Mouse (Mus musculus) layer of hippocampus, adult 2 months (tissue): Measurements from ENCODE around the gene Dusp12. TPM values are rescaled to one million over a fixed set of nuclear protein-coding genes. Genes with fewer than 3 reads are reported as not detected.

ENCODE experiments used
- DNase-seq, 2 experiments: peaks; one replicate each; pipeline ENCODE4 v3.0.0; 2022; ENCODE audit warnings: low spot score in 2 of 2
- H3K27ac ChIP-seq: fragments of 200-600 bp; 2 replicates; pipeline ENCODE4 v1.8.1; 2022
- H3K4me3 ChIP-seq: fragments of 200-600 bp; 2 replicates; pipeline ENCODE4 v1.8.1; 2022; ENCODE audit warnings: mild to moderate bottlenecking
- CTCF ChIP-seq: fragments of 200-600 bp; conservative IDR thresholded peaks from 2 replicates; pipeline ENCODE4 v1.8.1; 2022; ENCODE audit warnings: antibody characterized with exemption, mild to moderate bottlenecking, moderate library complexity
- total RNA-seq, 2 experiments: library from RNA; stranded (reverse); gene quantifications; 2 replicates each; pipeline ENCODE4 v1.2.3; 2021

The Dusp12 gene
- total RNA-seq, 2 experiments from 2014 or later: 15.2 to 19.0 TPM

GRCm38 (mm10) chr1:170911907-170912660 is 26.7 kb upstream of the Dusp12 start:
- no peak for DNase-seq
- TF ChIP-seq CTCF: no peak
- Histone ChIP-seq H3K4me3 (no peak overlapping the region), H3K27ac (no peak overlapping the region)

GRCm38 (mm10) chr1:170908341-170908740 is 23.0 kb upstream of the Dusp12 start:
- Histone ChIP-seq H3K27ac (no peak overlapping the region), H3K4me3 (peak overlapping the region; percentile 59)
- no peak for TF ChIP-seq CTCF
- DNase-seq: no peak

GRCm38 (mm10) chr1:170907456-170908191 is 22.3 kb upstream of the Dusp12 start:
- Histone ChIP-seq H3K27ac (no peak overlapping the region), H3K4me3 (peak overlapping the region; percentile 59)
- peak in 1 of 2 experiments; percentile 18 for DNase-seq
- 0 out of 2 replicates have a peak, but pooled peaks have one; percentile 24 for TF ChIP-seq CTCF

- DNase-seq: no peak
- no peak for TF ChIP-seq CTCF
- Histone ChIP-seq H3K4me3 (peak overlapping the region; percentile 59), H3K27ac (no peak overlapping the region)
Measured at GRCm38 (mm10) chr1:170907111-170907455, 21.7 kb upstream of the Dusp12 start.

GRCm38 (mm10) chr1:170903485-170903884 is 18.1 kb upstream of the Dusp12 start:
- no peak for DNase-seq
- no peak for TF ChIP-seq CTCF
- Histone ChIP-seq H3K4me3 (no peak overlapping the region), H3K27ac (no peak overlapping the region)

GRCm38 (mm10) chr1:170901536-170902238 is 16.3 kb upstream of the Dusp12 start:
- TF ChIP-seq CTCF: peak; percentile 87
- Histone ChIP-seq H3K4me3 (no peak overlapping the region), H3K27ac (no peak overlapping the region)
- DNase-seq: peak; percentile 79 to 91

- peak; percentile 55 to 65 for DNase-seq
- no peak overlapping the region for H3K27ac ChIP-seq
- TF ChIP-seq CTCF: peak; percentile 80
- H3K4me3 ChIP-seq: no peak overlapping the region; the same call in 1 of the 2 replicates
Measured at GRCm38 (mm10) chr1:170900799-170901467, 15.6 kb upstream of the Dusp12 start.

GRCm38 (mm10) chr1:170898413-170899075 is 13.2 kb upstream of the Dusp12 start:
- Histone ChIP-seq H3K27ac (no peak overlapping the region; the same call in 1 of the 2 replicates), H3K4me3 (no peak overlapping the region)
- no peak for TF ChIP-seq CTCF
- DNase-seq: no peak

GRCm38 (mm10) chr1:170896651-170897281 is 11.4 kb upstream of the Dusp12 start:
- Histone ChIP-seq H3K27ac (no peak overlapping the region; the same call in 1 of the 2 replicates), H3K4me3 (no peak overlapping the region)
- no peak for DNase-seq
- TF ChIP-seq CTCF: no peak

GRCm38 (mm10) chr1:170894603-170895602 is 9.6 kb upstream of the Dusp12 start:
- H3K27ac ChIP-seq: no peak overlapping the region
- DNase-seq: peak; percentile 17 to 33
- H3K4me3 ChIP-seq: no peak overlapping the region
- TF ChIP-seq CTCF: peak; percentile 89
